ENCODE assay signal across 29 mouse cellular contexts in genomic region chr17:30163793-30164192, GRCm38 (mm10).
A peak's percentile ranks its signal among the peaks of the same experiment; 100 is the strongest.
DNase-seq lines count a peak whose midpoint lies in the region; ATAC-seq and TF ChIP-seq lines count a peak whose summit lies in the region.
"Had no signal": no experiment of that assay in that cellular context is flagged by ENCODE, and none has a peak within 500 bp of the region (broad histone marks: within the 10 kb centered on the region; RNA-seq: fewer than 3 reads in every experiment).

No protein-coding gene starts in this region.

- H3K4me1 ChIP-seq in forebrain, embryonic 11.5 days (replicated peaks; ENCODE audit: control insufficient read depth, insufficient read depth, low read length) = no peaks in the 10 kb centered on the region
- peaks cover 7% of the 10 kb centered on the region for H3K4me1 ChIP-seq in forebrain, embryonic 15.5 days
- peaks cover 58% of the 10 kb centered on the region for H3K4me1 ChIP-seq in heart, embryonic 10.5 days
- H3K4me1 ChIP-seq in heart, adult 2 months (ENCODE audit: control insufficient read depth, insufficient read depth, low read length) = peaks cover 9% of the 10 kb centered on the region
- peaks cover 36% of the 10 kb centered on the region for H3K4me1 ChIP-seq in heart, postnatal 0 days (ENCODE audit: control insufficient read depth, insufficient read depth)

- peaks cover 3% of the 10 kb centered on the region; the same call in 1 of the 2 replicates for H3K79me2 ChIP-seq in heart, adult 2 months (replicated peaks; ENCODE audit: control insufficient read depth, insufficient read depth, low read length)

- no peaks in the 10 kb centered on the region for H3K27me3 ChIP-seq in forebrain, embryonic 11.5 days (ENCODE audit: control insufficient read depth, insufficient read depth, low read length)
- H3K27me3 ChIP-seq in forebrain, embryonic 15.5 days = no peaks in the 10 kb centered on the region
- H3K27me3 ChIP-seq in heart, embryonic 10.5 days (ENCODE audit: insufficient read depth, poor library complexity, severe bottlenecking) = no peaks in the 10 kb centered on the region
- no peaks in the 10 kb centered on the region for H3K27me3 ChIP-seq in heart, adult 2 months (ENCODE audit: control insufficient read depth, insufficient read depth, low read length)
- no peaks in the 10 kb centered on the region for H3K27me3 ChIP-seq in heart, postnatal 0 days (ENCODE audit: control insufficient read depth, insufficient read depth, low read length)
- H3K27me3 ChIP-seq: embryonic facial prominence, embryonic 13.5 days; forebrain, embryonic 13.5 days; hindbrain, embryonic 12.5 days had no signal

- no peak overlapping the region for H3K4me2 ChIP-seq in forebrain, embryonic 11.5 days (ENCODE audit: low read depth, low read length, severe bottlenecking)
- H3K4me2 ChIP-seq in forebrain, embryonic 15.5 days (replicated peaks) = no peak overlapping the region
- no peak overlapping the region for H3K4me2 ChIP-seq in heart, postnatal 0 days (ENCODE audit: low read depth, low read length)
- H3K4me2 ChIP-seq: embryonic facial prominence, embryonic 13.5 days; forebrain, embryonic 13.5 days; heart, embryonic 11.5 days; hindbrain, embryonic 12.5 days had no signal

- no peak overlapping the region for H3K27ac ChIP-seq in forebrain, embryonic 11.5 days (ENCODE audit: low read depth, low read length)
- no peak overlapping the region for H3K27ac ChIP-seq in forebrain, embryonic 15.5 days (replicated peaks)
- 0 out of 2 replicates have a peak overlapping the region, but pooled peaks have one; percentile 31 for H3K27ac ChIP-seq in heart, embryonic 10.5 days
- no peak overlapping the region for H3K27ac ChIP-seq in heart, adult 2 months
- 0 out of 2 replicates have a peak overlapping the region, but pooled peaks have one; percentile 24 for H3K27ac ChIP-seq in heart, postnatal 0 days (ENCODE audit: low read depth)
- H3K27ac ChIP-seq: embryonic facial prominence, embryonic 10.5 days; embryonic facial prominence, embryonic 13.5 days; forebrain, embryonic 13.5 days; hindbrain, embryonic 12.5 days; hindbrain, postnatal 0 days had no signal

- TF ChIP-seq POLR2A in heart, adult 2 months (IDR thresholded peaks at IDR 0.05; ENCODE audit: insufficient read depth, low read depth, low read length) = no peak

- no peak for ATAC-seq in forebrain, embryonic 11.5 days (replicated peaks; ENCODE audit: low FRiP score)
- ATAC-seq in forebrain, embryonic 15.5 days (replicated peaks) = no peak
- peak; percentile 52; the same call in 1 of the 2 replicates for ATAC-seq in heart, postnatal 0 days (ENCODE audit: insufficient read depth, low read depth)
- ATAC-seq: activated CD4-positive, CD25-positive, alpha-beta regulatory T cell, adult 4 months; forebrain, embryonic 13.5 days; forebrain, postnatal 0 days; hindbrain, postnatal 0 days; inflammation-experienced regulatory T-cells, adult 6 months; intestine, embryonic 16.5 days had no signal

- 77% methylated on average over 6 of the region's 6 CpGs for WGBS in forebrain, embryonic 11.5 days
- WGBS in forebrain, embryonic 15.5 days = 91% methylated on average over 6 of the region's 6 CpGs
- whole genome bisulfite sequencing in heart, embryonic 10.5 days = 56% methylated on average over 6 of the region's 6 CpGs
- 46% methylated on average over 6 of the region's 6 CpGs for WGBS in heart, adult 2 months
- WGBS in heart, postnatal 0 days = 40% methylated on average over 6 of the region's 6 CpGs

- intact Hi-C loops in heart, adult 2 months (cut with DNase I) = no loop called here

- TF ChIP-seq EP300 in heart, adult 2 months (IDR thresholded peaks at IDR 0.05; ENCODE audit: insufficient read depth, low read depth, low read length) = no peak
- no peak for TF ChIP-seq EP300 in heart, postnatal 0 days (IDR thresholded peaks at IDR 0.05; ENCODE audit: low read depth)

- H3K9me3 ChIP-seq in forebrain, embryonic 11.5 days (ENCODE audit: control insufficient read depth, low read length) = no peaks in the 10 kb centered on the region
- H3K9me3 ChIP-seq in forebrain, embryonic 15.5 days = no peaks in the 10 kb centered on the region
- H3K9me3 ChIP-seq in heart, embryonic 10.5 days = no peaks in the 10 kb centered on the region
- no peaks in the 10 kb centered on the region for H3K9me3 ChIP-seq in heart, postnatal 0 days (replicated peaks; ENCODE audit: control insufficient read depth, low read length)
- H3K9me3 ChIP-seq: embryonic facial prominence, embryonic 10.5 days; embryonic facial prominence, embryonic 13.5 days; forebrain, embryonic 13.5 days; hindbrain, embryonic 12.5 days had no signal

- no peak overlapping the region for H3K4me3 ChIP-seq in forebrain, embryonic 11.5 days (ENCODE audit: low read depth, low read length)
- H3K4me3 ChIP-seq in forebrain, embryonic 15.5 days = no peak overlapping the region
- H3K4me3 ChIP-seq in heart, embryonic 10.5 days = no peak overlapping the region
- H3K4me3 ChIP-seq in heart, adult 2 months = no peak overlapping the region
- H3K4me3 ChIP-seq in heart, postnatal 0 days (ENCODE audit: low read depth, low read length) = no peak overlapping the region
- H3K4me3 ChIP-seq: embryonic facial prominence, embryonic 10.5 days; embryonic facial prominence, embryonic 13.5 days; erythroblast, embryonic 14.5 days; forebrain, embryonic 13.5 days; hindbrain, embryonic 12.5 days had no signal

- no peak for TF ChIP-seq CTCF in heart, adult 2 months (IDR thresholded peaks at IDR 0.05)
- TF ChIP-seq CTCF in heart, postnatal 0 days (IDR thresholded peaks at IDR 0.05; ENCODE audit: low read depth) = no peak

- no peaks in the 10 kb centered on the region for H3K36me3 ChIP-seq in forebrain, embryonic 11.5 days (ENCODE audit: control insufficient read depth, insufficient read depth, low read length)
- no peaks in the 10 kb centered on the region for H3K36me3 ChIP-seq in forebrain, embryonic 15.5 days
- H3K36me3 ChIP-seq in heart, embryonic 10.5 days = no peaks in the 10 kb centered on the region
- H3K36me3 ChIP-seq in heart, adult 2 months (ENCODE audit: control insufficient read depth, insufficient read depth, low read length) = peaks cover 3% of the 10 kb centered on the region
- H3K36me3 ChIP-seq in heart, postnatal 0 days (replicated peaks; ENCODE audit: control insufficient read depth, insufficient read depth, low read length) = no peaks in the 10 kb centered on the region
- H3K36me3 ChIP-seq: embryonic facial prominence, embryonic 13.5 days; hindbrain, embryonic 12.5 days had no signal

- no peak overlapping the region for H3K9ac ChIP-seq in forebrain, embryonic 11.5 days (ENCODE audit: low read length)
- H3K9ac ChIP-seq in forebrain, embryonic 15.5 days (replicated peaks) = no peak overlapping the region
- no peak overlapping the region for H3K9ac ChIP-seq in heart, adult 2 months (ENCODE audit: low read depth, low read length)
- no peak overlapping the region for H3K9ac ChIP-seq in heart, postnatal 0 days (replicated peaks; ENCODE audit: low read depth, low read length)
- H3K9ac ChIP-seq: embryonic facial prominence, embryonic 13.5 days; forebrain, embryonic 13.5 days; forebrain, postnatal 0 days; hindbrain, embryonic 12.5 days had no signal

- DNase-seq in forebrain, embryonic 11.5 days (ENCODE audit: low spot score) = peak; percentile 44
- no peak for DNase-seq in heart, embryonic 10.5 days (ENCODE audit: low spot score)
- DNase-seq in heart, adult 2 months = no peak
- DNase-seq in heart, postnatal 0 days (ENCODE audit: low spot score) = no peak
- DNase-seq in heart, postnatal 4 days = no peak
- peak; percentile 30 for DNase-seq in retina, postnatal 1 day
- DNase-seq in retina, embryonic 14.5 days (ENCODE audit: low spot score) = no peak
- DNase-seq: adrenal gland, adult 8-10 months; adrenal gland, postnatal 25 days; cerebellum, adult 11-12 months; cerebellum, adult 8-10 months; cerebellum, postnatal 10 days; cerebellum, postnatal 36 days; embryo, embryonic 11 days; forebrain, postnatal 0 days; gastrocnemius, postnatal 10 days; gastrocnemius, postnatal 36 days; kidney, adult 18-20 months had no signal

Comparison
In these comparisons a context has a peak if more than half of its experiments do, and no peak if none do; other contexts are left out.
1. DNase-seq: peak in forebrain, embryonic 11.5 days (single experiment) and retina, postnatal 1 day (single experiment); none in heart, embryonic 10.5 days (single experiment), heart, adult 2 months (0 of 2), heart, postnatal 0 days (single experiment), heart, postnatal 4 days (single experiment) and retina, embryonic 14.5 days (single experiment).
2. H3K27ac ChIP-seq: peak in heart, embryonic 10.5 days (single experiment) and heart, postnatal 0 days (single experiment); none in forebrain, embryonic 11.5 days (single experiment), forebrain, embryonic 15.5 days (single experiment) and heart, adult 2 months (single experiment).